Mouse (Mus musculus): ENCODE measurements around the gene Glis3. TPM values are rescaled to one million over a fixed set of nuclear protein-coding genes. Genes with fewer than 3 reads are reported as not detected.

Glis3 gene
- polyA plus RNA-seq, 2 experiments, result 0.08 to 0.14 TPM

GRCm38 (mm10) chr19:28302831-28303242 is 377.0 kb downstream of the Glis3 start:
- Histone ChIP-seq H3K4me2 (ENCODE audit: low read depth) (no peak overlapping the region), H3K4me3 (ENCODE audit: insufficient read depth in 1 of 2, low read depth in 2 of 2, low read length in 2 of 2) (no peak overlapping the region), H3K4me1 (replicated peaks; ENCODE audit: control insufficient read depth in 2 of 2, insufficient read depth in 2 of 2, low read length in 1 of 2) (no peaks in the 10 kb centered on the region), H3K9ac (replicated peaks) (no peak overlapping the region), H3K27ac (no peak overlapping the region), H3K36me3 (replicated peaks; ENCODE audit: control insufficient read depth, insufficient read depth, low read depth) (no peaks in the 10 kb centered on the region), H3K27me3 (ENCODE audit: control insufficient read depth, insufficient read depth, low read length) (no peaks in the 10 kb centered on the region), H3K9me3 (ENCODE audit: control insufficient read depth, low read length) (no peaks in the 10 kb centered on the region)
- TF ChIP-seq EP300 (IDR thresholded peaks at IDR 0.05; ENCODE audit: low read depth) (no peak), CTCF (IDR thresholded peaks at IDR 0.05; ENCODE audit: low read depth) (no peak)
- no peak for ATAC-seq (ENCODE audit: insufficient read depth)
- no peak for DNase-seq (ENCODE audit: low read depth in 3 of 3, low spot score in 3 of 3)
- 38% methylated on average over 2 of the region's 2 CpGs for WGBS (ENCODE audit: insufficient replicate concordance)

DNA sequence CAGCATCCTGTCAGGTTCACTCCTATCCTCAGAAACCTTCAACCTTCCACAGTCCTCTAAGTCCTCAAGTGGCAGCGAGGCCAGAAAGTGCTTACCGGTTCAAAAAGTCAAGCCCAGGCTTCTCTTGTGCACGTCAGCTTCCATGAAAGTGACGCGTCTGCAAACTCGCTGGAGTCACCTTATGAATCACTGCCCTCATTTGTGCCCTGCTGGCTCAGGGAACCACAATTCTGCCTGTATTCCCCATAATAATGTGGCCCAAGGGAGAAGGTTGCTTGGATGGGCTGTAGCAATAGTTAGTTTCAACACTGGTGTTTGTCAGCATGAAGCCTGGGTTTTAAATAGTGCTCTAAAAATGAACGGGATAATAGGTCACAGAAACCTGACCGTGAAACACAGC is 379.7 kb downstream of the Glis3 start:
- no peaks in the 10 kb centered on the region for H3K36me3 ChIP-seq (replicated peaks; ENCODE audit: control insufficient read depth, insufficient read depth, low read depth)
- 77% methylated on average over 8 of the region's 8 CpGs for WGBS (ENCODE audit: insufficient replicate concordance)
- H3K27ac ChIP-seq, result no peak overlapping the region
- TF ChIP-seq CTCF (IDR thresholded peaks at IDR 0.05; ENCODE audit: low read depth) (no peak), EP300 (IDR thresholded peaks at IDR 0.05; ENCODE audit: low read depth) (no peak)
- H3K4me3 ChIP-seq (ENCODE audit: insufficient read depth in 1 of 2, low read depth in 2 of 2, low read length in 2 of 2), result no peak overlapping the region
- H3K9ac ChIP-seq (replicated peaks), result no peak overlapping the region
- H3K4me1 ChIP-seq (replicated peaks; ENCODE audit: control insufficient read depth in 2 of 2, insufficient read depth in 2 of 2, low read length in 1 of 2), result no peaks in the 10 kb centered on the region
- H3K4me2 ChIP-seq (ENCODE audit: low read depth), result no peak overlapping the region
- DNase-seq (ENCODE audit: low read depth in 3 of 3, low spot score in 3 of 3) (no peak), ATAC-seq (ENCODE audit: insufficient read depth) (no peak)
- H3K9me3 ChIP-seq (ENCODE audit: control insufficient read depth, low read length), result no peaks in the 10 kb centered on the region
- no peaks in the 10 kb centered on the region for H3K27me3 ChIP-seq (ENCODE audit: control insufficient read depth, insufficient read depth, low read length)

- no peak overlapping the region for H3K27ac ChIP-seq
- ATAC-seq (ENCODE audit: insufficient read depth) (no peak), DNase-seq (ENCODE audit: low read depth in 3 of 3, low spot score in 3 of 3) (no peak)
- no peaks in the 10 kb centered on the region for H3K9me3 ChIP-seq (ENCODE audit: control insufficient read depth, low read length)
- 52% methylated on average over 11 of the region's 11 CpGs for WGBS (ENCODE audit: insufficient replicate concordance)
- no peaks in the 10 kb centered on the region for H3K4me1 ChIP-seq (replicated peaks; ENCODE audit: control insufficient read depth in 2 of 2, insufficient read depth in 2 of 2, low read length in 1 of 2)
- TF ChIP-seq CTCF (IDR thresholded peaks at IDR 0.05; ENCODE audit: low read depth) (no peak), EP300 (IDR thresholded peaks at IDR 0.05; ENCODE audit: low read depth) (no peak)
- no peak overlapping the region for H3K9ac ChIP-seq (replicated peaks)
- H3K4me3 ChIP-seq (ENCODE audit: insufficient read depth in 1 of 2, low read depth in 2 of 2, low read length in 2 of 2), result no peak overlapping the region
- no peaks in the 10 kb centered on the region for H3K27me3 ChIP-seq (ENCODE audit: control insufficient read depth, insufficient read depth, low read length)
- H3K36me3 ChIP-seq (replicated peaks; ENCODE audit: control insufficient read depth, insufficient read depth, low read depth), result no peaks in the 10 kb centered on the region
- no peak overlapping the region for H3K4me2 ChIP-seq (ENCODE audit: low read depth)
Measured at GRCm38 (mm10) chr19:28299211-28299775, 380.6 kb downstream of the Glis3 start.

DNA sequence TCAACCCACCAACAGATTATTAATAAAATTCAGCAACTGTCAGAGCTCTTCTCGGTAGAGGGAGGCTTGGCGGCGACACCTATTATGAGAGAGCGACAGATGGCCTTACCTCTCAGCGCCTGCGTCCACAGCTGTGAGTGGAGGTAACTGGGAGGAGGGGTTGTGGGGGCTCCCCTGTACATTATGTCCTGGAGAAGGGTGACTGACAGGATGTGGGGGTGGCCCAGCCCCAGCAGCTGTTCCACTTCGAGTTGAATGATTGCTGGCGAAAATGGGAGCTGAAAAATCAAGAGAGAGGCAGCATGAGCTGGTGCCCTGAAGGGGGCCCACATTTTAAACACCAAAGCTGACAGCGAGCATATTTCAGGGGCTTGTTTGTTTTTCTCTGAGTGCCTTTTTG is 381.2 kb downstream of the Glis3 start:
- H3K4me3 ChIP-seq (ENCODE audit: insufficient read depth in 1 of 2, low read depth in 2 of 2, low read length in 2 of 2), result no peak overlapping the region
- no peak for DNase-seq (ENCODE audit: low read depth in 3 of 3, low spot score in 3 of 3)
- H3K27ac ChIP-seq, result no peak overlapping the region
- no peak for ATAC-seq (ENCODE audit: insufficient read depth)
- no peak overlapping the region for H3K9ac ChIP-seq (replicated peaks)
- H3K27me3 ChIP-seq (ENCODE audit: control insufficient read depth, insufficient read depth, low read length), result no peaks in the 10 kb centered on the region
- H3K4me2 ChIP-seq (ENCODE audit: low read depth), result no peak overlapping the region
- H3K36me3 ChIP-seq (replicated peaks; ENCODE audit: control insufficient read depth, insufficient read depth, low read depth), result no peaks in the 10 kb centered on the region
- WGBS (ENCODE audit: insufficient replicate concordance), result 68% methylated on average over 9 of the region's 9 CpGs
- no peak for TF ChIP-seq EP300 (IDR thresholded peaks at IDR 0.05; ENCODE audit: low read depth)
- TF ChIP-seq CTCF (IDR thresholded peaks at IDR 0.05; ENCODE audit: low read depth), result no peak
- H3K4me1 ChIP-seq (replicated peaks; ENCODE audit: control insufficient read depth in 2 of 2, insufficient read depth in 2 of 2, low read length in 1 of 2), result no peaks in the 10 kb centered on the region
- H3K9me3 ChIP-seq (ENCODE audit: control insufficient read depth, low read length), result no peaks in the 10 kb centered on the region

GRCm38 (mm10) chr19:28291596-28291995 is 388.3 kb downstream of the Glis3 start:
- TF ChIP-seq EP300 (IDR thresholded peaks at IDR 0.05; ENCODE audit: low read depth), result no peak
- no peak for TF ChIP-seq CTCF (IDR thresholded peaks at IDR 0.05; ENCODE audit: low read depth)
- H3K27me3 ChIP-seq (ENCODE audit: control insufficient read depth, insufficient read depth, low read length), result no peaks in the 10 kb centered on the region
- H3K4me1 ChIP-seq (replicated peaks; ENCODE audit: control insufficient read depth in 2 of 2, insufficient read depth in 2 of 2, low read length in 1 of 2), result no peaks in the 10 kb centered on the region
- no peak overlapping the region for H3K4me2 ChIP-seq (ENCODE audit: low read depth)
- H3K27ac ChIP-seq, result no peak overlapping the region
- H3K4me3 ChIP-seq (ENCODE audit: insufficient read depth in 1 of 2, low read depth in 2 of 2, low read length in 2 of 2), result no peak overlapping the region
- no peaks in the 10 kb centered on the region for H3K36me3 ChIP-seq (replicated peaks; ENCODE audit: control insufficient read depth, insufficient read depth, low read depth)
- DNase-seq (ENCODE audit: low read depth in 3 of 3, low spot score in 3 of 3), result no peak
- ATAC-seq (ENCODE audit: insufficient read depth), result no peak
- 46% methylated on average over 4 of the region's 4 CpGs for WGBS (ENCODE audit: insufficient replicate concordance)
- no peaks in the 10 kb centered on the region for H3K9me3 ChIP-seq (ENCODE audit: control insufficient read depth, low read length)
- H3K9ac ChIP-seq (replicated peaks), result no peak overlapping the region

Data from liver, embryonic 14.5 days (tissue).